Mouse (Mus musculus) liver, embryonic 14.5 days (tissue): Measurements from ENCODE around the gene Arid1a.

Experiments
- CTCF ChIP-seq: IDR thresholded peaks from 2 replicates; pipeline ENCODE4 v1.5.1; 2016; ENCODE audit warnings: antibody characterized with exemption, low read depth, control low read depth
- EP300 ChIP-seq: IDR thresholded peaks from 2 replicates; pipeline ENCODE4 v1.6.1; 2016; ENCODE audit warnings: antibody characterized with exemption, low read depth

DNA sequence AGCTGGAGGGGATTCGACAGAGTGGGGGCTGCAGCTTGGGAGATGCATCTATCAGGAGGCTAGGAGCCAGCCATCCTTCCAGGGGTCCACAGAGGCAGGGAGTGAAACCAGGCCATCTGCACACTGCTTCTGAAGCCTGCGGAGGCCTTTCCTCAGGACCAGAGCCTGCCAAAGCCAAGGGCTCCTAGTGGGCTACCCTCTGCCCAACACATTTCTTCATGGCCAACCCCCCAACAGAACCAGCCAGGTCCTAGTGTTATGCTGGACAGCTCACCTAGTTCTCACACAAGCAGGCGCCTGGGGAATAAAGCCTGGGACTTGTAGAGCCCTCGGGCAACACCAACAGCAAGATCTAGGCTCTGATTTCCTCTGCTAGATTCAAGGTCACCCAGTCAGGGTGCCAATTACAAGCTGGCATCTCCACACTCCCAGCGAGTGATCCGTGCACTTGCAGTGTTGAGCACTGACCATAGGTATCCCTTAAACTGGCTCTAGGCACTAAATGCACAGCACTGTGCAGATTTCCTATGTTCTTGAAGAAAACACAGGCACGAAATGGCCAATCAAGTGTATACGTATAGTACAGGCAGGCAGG lies 126.1 kb downstream of the Arid1a start:
- TF ChIP-seq CTCF (no peak), EP300 (no peak)
